In genomic region chr16:36516355-36516754, GRCm38 (mm10) we compare ENCODE assay signal across 37 mouse cellular contexts. TPM values are rescaled to one million over a fixed set of nuclear protein-coding genes. Genes with fewer than 3 reads are reported as not detected.
"Had no signal": no experiment of that assay in that cellular context is flagged by ENCODE, and none has a peak within 500 bp of the region (broad histone marks: within the 10 kb centered on the region; RNA-seq: fewer than 3 reads in every experiment).

No protein-coding gene starts in this region.

- H3K36me3 ChIP-seq: heart, embryonic 12.5 days; heart, embryonic 13.5 days; heart, embryonic 15.5 days; hindbrain, embryonic 10.5 days; hindbrain, embryonic 12.5 days; hindbrain, embryonic 13.5 days; hindbrain, embryonic 15.5 days; intestine, embryonic 15.5 days; kidney, embryonic 15.5 days had no signal

- H3K27me3 ChIP-seq: heart, embryonic 12.5 days; heart, embryonic 13.5 days; heart, embryonic 15.5 days; hindbrain, embryonic 12.5 days; hindbrain, embryonic 13.5 days; hindbrain, embryonic 15.5 days; intestine, embryonic 15.5 days; kidney, embryonic 15.5 days had no signal

- DNase-seq: heart, postnatal 10 days; heart, postnatal 14 days; heart, postnatal 36 days; heart, postnatal 4 days; kidney, adult 11 months; kidney, adult 18-20 months; kidney, adult 2 months; kidney, adult 8-10 months; kidney, adult 9 months; kidney, postnatal 10 days; kidney, postnatal 14 days; kidney, postnatal 25 days; kidney, postnatal 36 days; kidney, postnatal 4 days; layer of hippocampus, adult 9-11 months; layer of hippocampus, postnatal 36 days had no signal

- H3K9me3 ChIP-seq: heart, embryonic 12.5 days; heart, embryonic 13.5 days; heart, embryonic 15.5 days; hindbrain, embryonic 10.5 days; hindbrain, embryonic 12.5 days; hindbrain, embryonic 13.5 days; hindbrain, embryonic 15.5 days; intestine, embryonic 15.5 days; kidney, embryonic 15.5 days had no signal

- H3K4me3 ChIP-seq: heart, embryonic 12.5 days; heart, embryonic 13.5 days; heart, embryonic 15.5 days; hindbrain, embryonic 10.5 days; hindbrain, embryonic 12.5 days; hindbrain, embryonic 13.5 days; hindbrain, embryonic 15.5 days; intestine, embryonic 15.5 days; kidney, embryonic 15.5 days; layer of hippocampus, adult 2 months; left cerebral cortex, adult 2 months had no signal

- H3K9ac ChIP-seq: heart, embryonic 12.5 days; heart, embryonic 13.5 days; heart, embryonic 15.5 days; hindbrain, embryonic 12.5 days; hindbrain, embryonic 13.5 days; hindbrain, embryonic 14.5 days; hindbrain, embryonic 15.5 days; intestine, embryonic 15.5 days; kidney, embryonic 15.5 days had no signal

- H3K4me1 ChIP-seq: heart, embryonic 12.5 days; heart, embryonic 13.5 days; heart, embryonic 15.5 days; hindbrain, embryonic 10.5 days; hindbrain, embryonic 12.5 days; hindbrain, embryonic 13.5 days; hindbrain, embryonic 15.5 days; intestine, embryonic 15.5 days; kidney, embryonic 15.5 days had no signal

- H3K27ac ChIP-seq: heart, embryonic 13.5 days; heart, embryonic 15.5 days; hindbrain, embryonic 10.5 days; hindbrain, embryonic 12.5 days; hindbrain, embryonic 13.5 days; hindbrain, embryonic 14.5 days; hindbrain, embryonic 15.5 days; hindbrain, postnatal 0 days; intestine, embryonic 15.5 days; kidney, embryonic 15.5 days; kidney, postnatal 0 days; layer of hippocampus, adult 2 months; left cerebral cortex, adult 2 months had no signal

- H3K4me2 ChIP-seq: heart, embryonic 12.5 days; heart, embryonic 13.5 days; heart, embryonic 15.5 days; hindbrain, embryonic 12.5 days; hindbrain, embryonic 13.5 days; hindbrain, embryonic 14.5 days; hindbrain, embryonic 15.5 days; intestine, embryonic 15.5 days; kidney, embryonic 15.5 days had no signal

RNA-seq across cellular contexts. Expression of gene Casr, which starts 45.6 kb away (rescaled TPM):
- total RNA-seq: heart, postnatal 14 days; heart, postnatal 25 days; hematopoietic stem cell, adult 5-6 weeks had no signal
- polyA plus RNA-seq: heart, embryonic 14.5 days; heart, embryonic 15.5 days; heart, postnatal 0 days; hindbrain, embryonic 11.5 days; hindbrain, embryonic 13.5 days; inflammation-experienced regulatory T-cells, adult 6 months; intestine, embryonic 16.5 days had no signal
